Mouse (Mus musculus) adrenal gland, postnatal 14 days (tissue): ENCODE results near the gene Ptges. TPM values are rescaled to one million over a fixed set of nuclear protein-coding genes. Genes with fewer than 3 reads are reported as not detected.

Experiments
- DNase-seq: peaks from one replicate; pipeline ENCODE4 v3.0.0; 2021; ENCODE audit warnings: mixed read lengths
- total RNA-seq: library from RNA; stranded (reverse); gene quantifications from 2 replicates; pipeline ENCODE4 v1.2.3, GENCODE M21; 2021

Gene Ptges
- total RNA-seq, 1 experiment from 2014 or later: 12.7 TPM

DNA sequence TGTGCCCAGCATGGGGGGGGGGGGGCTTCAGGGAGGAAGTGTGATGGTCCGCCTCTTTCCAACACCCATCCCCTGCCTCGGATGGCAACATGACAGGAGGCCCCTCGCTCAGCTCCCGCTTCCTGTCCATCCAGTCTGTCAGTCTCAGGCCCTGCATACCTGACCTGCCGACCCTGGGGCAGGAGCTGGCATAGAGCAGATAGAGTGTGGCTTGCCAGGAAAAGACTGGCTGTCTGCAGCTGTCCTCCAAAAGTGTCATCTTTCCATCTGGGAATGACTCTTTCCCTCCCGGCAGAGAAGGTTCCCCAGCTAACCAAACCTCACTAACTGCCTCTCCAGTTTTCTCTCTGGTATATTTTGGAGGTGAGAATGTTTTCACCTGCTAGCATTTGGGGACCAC is 79.1 kb downstream of the Ptges start:
- DNase-seq: no peak

DNA sequence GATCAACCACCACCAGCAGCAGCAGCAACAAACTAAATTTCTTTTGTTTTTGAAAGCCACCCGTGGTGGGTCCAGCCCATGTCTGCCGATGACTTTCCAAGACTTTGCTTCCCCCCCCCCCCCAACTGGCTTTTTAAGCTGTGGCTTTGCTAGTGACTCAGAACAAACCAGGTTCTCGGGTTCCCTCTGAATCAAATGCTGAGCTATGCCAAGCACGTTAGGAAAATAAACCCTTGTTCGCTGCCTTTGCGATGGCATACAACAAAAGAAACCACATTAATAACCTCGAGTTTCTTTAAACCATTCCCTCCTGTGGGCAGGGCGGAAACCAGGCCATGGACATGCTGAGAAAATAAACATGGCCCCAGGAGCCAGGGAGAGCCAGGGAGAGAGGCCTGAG is 81.5 kb downstream of the Ptges start:
- no peak for DNase-seq

DNA sequence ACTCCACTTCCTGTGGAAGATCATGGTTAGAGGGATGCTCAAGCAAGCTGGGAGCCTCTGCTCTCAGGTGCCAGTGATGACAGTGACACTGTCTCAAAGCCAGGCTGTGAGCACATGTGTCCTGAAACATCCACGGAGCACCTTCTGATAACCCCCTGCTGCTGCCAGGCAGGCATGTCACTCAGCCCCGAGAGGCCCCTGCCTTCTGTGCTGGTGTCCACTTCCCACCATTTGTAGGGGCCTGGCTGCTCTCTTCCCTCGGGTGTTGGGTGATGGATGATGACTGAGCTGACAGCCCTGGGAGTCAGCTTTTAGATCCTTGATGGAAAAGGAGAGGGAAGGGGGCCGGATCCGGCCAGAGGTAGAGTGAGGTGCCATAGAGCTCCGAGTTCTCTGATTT is 82.9 kb downstream of the Ptges start:
- no peak for DNase-seq

DNA sequence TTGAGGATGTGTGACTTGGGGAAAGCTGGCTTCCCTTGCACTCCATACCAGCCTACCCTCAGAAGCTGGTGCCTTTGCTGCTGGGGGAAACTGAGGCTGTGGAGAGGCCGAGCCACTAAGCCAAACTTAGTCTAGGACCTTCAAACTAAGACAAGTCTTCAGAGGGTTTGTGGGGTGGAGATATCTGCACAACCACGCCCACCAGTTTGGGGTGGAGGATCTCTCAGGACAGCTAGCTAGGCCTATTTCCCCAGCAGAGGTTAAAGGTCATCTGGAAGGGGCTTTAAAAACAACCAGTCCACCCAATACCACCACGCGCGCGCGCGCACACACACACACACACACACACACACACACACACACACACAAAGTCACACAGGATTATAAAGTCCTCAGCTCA is 83.4 kb downstream of the Ptges start:
- no peak for DNase-seq

DNA sequence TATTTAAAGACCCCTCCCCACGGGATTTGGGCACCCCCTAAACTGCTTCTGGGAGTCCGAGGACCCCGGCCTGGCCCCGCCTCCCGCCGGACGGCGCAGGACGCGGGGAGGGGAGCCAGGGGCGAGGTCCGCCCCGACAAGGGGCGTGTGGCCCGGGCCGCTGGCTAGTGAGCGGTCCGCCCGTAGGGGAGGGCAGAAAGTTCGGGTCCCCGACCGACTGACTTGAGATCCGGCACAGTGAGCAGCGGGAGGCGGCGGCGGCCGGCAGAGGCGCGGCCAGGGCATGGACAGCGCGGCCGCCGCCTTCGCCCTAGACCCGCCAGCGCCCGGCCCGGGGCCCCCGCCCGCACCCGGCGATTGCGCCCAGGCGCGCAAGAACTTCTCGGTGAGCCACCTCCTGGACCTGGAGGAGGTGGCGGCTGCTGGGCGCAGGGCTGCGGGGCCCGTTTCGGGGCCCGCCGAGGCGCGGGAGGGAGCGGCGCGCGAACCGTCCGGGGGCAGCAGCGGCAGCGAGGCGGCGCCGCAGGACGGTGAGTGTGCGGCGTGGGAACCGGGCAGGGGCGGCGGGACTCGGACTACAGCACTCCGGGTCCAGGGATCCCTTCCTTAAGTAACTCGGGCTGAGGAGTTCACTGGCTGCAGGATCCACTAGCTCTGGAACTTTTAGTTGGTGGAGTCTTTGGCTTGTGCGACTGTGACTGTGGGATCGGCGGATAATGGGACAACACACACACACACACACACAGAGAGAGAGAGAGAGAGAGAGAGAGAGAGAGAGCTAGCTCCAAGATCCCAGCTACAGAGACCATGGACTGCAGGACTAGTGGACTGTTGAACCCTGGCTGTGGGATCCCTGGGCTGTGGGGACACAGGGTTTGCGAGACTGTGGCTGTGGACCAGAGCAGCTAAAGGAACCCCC is 84.3 kb downstream of the Ptges start:
- peak; percentile 52 for DNase-seq

DNA sequence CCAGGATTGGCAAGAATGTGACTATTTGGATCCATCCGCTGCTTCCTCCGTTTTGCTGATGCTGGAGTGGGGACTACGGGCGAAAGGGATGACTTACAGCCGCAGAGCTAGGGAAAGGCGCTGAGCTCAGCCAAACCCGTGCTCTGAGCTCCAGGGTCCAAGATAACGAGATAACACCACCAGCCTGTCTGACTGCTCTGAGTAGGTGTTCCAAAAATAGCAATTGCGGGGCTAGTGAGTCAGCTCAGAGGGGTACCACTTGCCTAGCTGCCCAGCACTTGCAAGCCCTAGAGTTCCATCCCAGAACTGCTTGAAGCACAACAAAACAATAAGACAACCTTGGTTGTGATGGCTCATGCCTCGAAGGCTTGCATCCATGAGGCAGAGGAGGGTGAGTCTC is 87.0 kb downstream of the Ptges start:
- DNase-seq: no peak

Other genes with a start within 250 kb of the Ptges start
- 0.98 and 2.0 TPM in 2 replicates for gene 1700001O22Rik, start 126.2 kb downstream of the Ptges start, total RNA-seq
- gene Ntmt1, start 122.0 kb downstream of the Ptges start, total RNA-seq: 32.3 and 37.7 TPM in 2 replicates
- gene Asb6, start 99.5 kb downstream of the Ptges start, total RNA-seq: 22.3 and 25.8 TPM in 2 replicates
- gene Prrx2, start 94.9 kb downstream of the Ptges start, total RNA-seq: 1.6 and 2.4 TPM in 2 replicates
- gene Tor1b, start 23.1 kb upstream of the Ptges start, total RNA-seq: 40.7 and 41.9 TPM in 2 replicates
- 33.5 and 42.5 TPM in 2 replicates for gene Tor1a, start 38.1 kb upstream of the Ptges start, total RNA-seq
- 33.0 and 37.0 TPM in 2 replicates for gene BC005624, start 52.3 kb upstream of the Ptges start, total RNA-seq
- 17.4 and 23.5 TPM in 2 replicates for gene Usp20, start 52.4 kb upstream of the Ptges start, total RNA-seq
- 53.0 and 66.5 TPM in 2 replicates for gene Fnbp1, start 212.1 kb upstream of the Ptges start, total RNA-seq
- gene Gpr107, start 222.5 kb upstream of the Ptges start, total RNA-seq: 46.8 and 48.1 TPM in 2 replicates